Mouse (Mus musculus) gastrocnemius, postnatal 4 days (tissue): ENCODE results near the gene Ric8a. TPM values are rescaled to one million over a fixed set of nuclear protein-coding genes. Genes with fewer than 3 reads are reported as not detected.

Source experiments
- DNase-seq, 2 experiments: peaks; one replicate each; pipeline ENCODE4 v3.0.0; 2021 to 2022; ENCODE audit warnings: low spot score in 2 of 2, mixed read lengths in 2 of 2
- total RNA-seq, 2 experiments: library from RNA; stranded (reverse); gene quantifications; 2 replicates each; pipeline ENCODE4 v1.2.3; 2021

The Ric8a gene
- total RNA-seq, 2 experiments from 2014 or later = 35.4 to 40.9 TPM

- no peak for DNase-seq
Observed at GRCm38 (mm10) chr7:140845683-140846082, 11.1 kb upstream of the Ric8a start.

GRCm38 (mm10) chr7:140846676-140847075 lies 10.1 kb upstream of the Ric8a start:
- DNase-seq = no peak

- no peak for DNase-seq
Observed at GRCm38 (mm10) chr7:140847755-140848580, 8.8 kb upstream of the Ric8a start, which contains the start of gene Odf3. Odf3 (plus strand) TSS chr7:140847805.

GRCm38 (mm10) chr7:140848591-140848990 lies 8.2 kb upstream of the Ric8a start:
- DNase-seq = no peak

- DNase-seq = no peak
Observed at GRCm38 (mm10) chr7:140851916-140852315, 4.8 kb upstream of the Ric8a start.

GRCm38 (mm10) chr7:140853386-140853785 lies 3.4 kb upstream of the Ric8a start:
- no peak for DNase-seq

- no peak for DNase-seq
Observed at GRCm38 (mm10) chr7:140854483-140854882, 2.3 kb upstream of the Ric8a start.

- DNase-seq = no peak
Observed at GRCm38 (mm10) chr7:140855181-140855580, 1.6 kb upstream of the Ric8a start.

GRCm38 (mm10) chr7:140855860-140856784 lies 635 bp upstream of the Ric8a start, which contains the start of gene Gm45785:
Gm45785 (minus strand) TSS chr7:140856331.
- peak; percentile 59 to 83 for DNase-seq

- no peak for DNase-seq
Observed at GRCm38 (mm10) chr7:140857550-140858505, 1.1 kb downstream of the Ric8a start, which contains the start of gene Bet1l. Bet1l (minus strand) TSS chr7:140857577.

- no peak for DNase-seq
Observed at GRCm38 (mm10) chr7:140858746-140859145, 2.0 kb downstream of the Ric8a start.

GRCm38 (mm10) chr7:140859997-140860396 lies 3.2 kb downstream of the Ric8a start:
- no peak for DNase-seq

- DNase-seq = no peak
Observed at GRCm38 (mm10) chr7:140860728-140861127, 4.0 kb downstream of the Ric8a start.

GRCm38 (mm10) chr7:140864761-140865160 lies 8.0 kb downstream of the Ric8a start:
- DNase-seq = no peak

GRCm38 (mm10) chr7:140874224-140874623 lies 17.5 kb downstream of the Ric8a start:
- DNase-seq = no peak

- no peak for DNase-seq
Observed at GRCm38 (mm10) chr7:140877364-140877763, 20.6 kb downstream of the Ric8a start.

GRCm38 (mm10) chr7:140879355-140879754 lies 22.6 kb downstream of the Ric8a start:
- no peak for DNase-seq

GRCm38 (mm10) chr7:140880419-140880818 lies 23.7 kb downstream of the Ric8a start:
- DNase-seq = no peak

GRCm38 (mm10) chr7:140880865-140881515 lies 24.2 kb downstream of the Ric8a start:
- no peak for DNase-seq
